Mouse (Mus musculus) embryonic facial prominence, embryonic 15.5 days (tissue): Measurements from ENCODE around the gene Adarb1. TPM values are rescaled to one million over a fixed set of nuclear protein-coding genes. Genes with fewer than 3 reads are reported as not detected.

ENCODE experiments used
- ATAC-seq: fragments of 200-750 bp; cut with Nextera tagmentation; 2 replicates; pipeline ENCODE4 v1.8.0; 2017; ENCODE audit warnings: low read depth, moderate TSS enrichment; ENCODE audit not compliant: insufficient number of reproducible peaks, low FRiP score, low TSS enrichment
- H3K27ac ChIP-seq: fragments of 300-500 bp; sonication (generic); replicated peaks from 2 replicates; pipeline ENCODE4 v1.5.1; 2015; ENCODE audit warnings: mild to moderate bottlenecking, inconsistent platforms
- H3K27me3 ChIP-seq: fragments of 300-500 bp; sonication (generic); 2 replicates; pipeline ENCODE4 v1.6.1; 2015; ENCODE audit warnings: inconsistent platforms
- H3K36me3 ChIP-seq: fragments of 300-500 bp; sonication (generic); 2 replicates; pipeline ENCODE4 v1.6.1; 2015; ENCODE audit warnings: mild to moderate bottlenecking, inconsistent platforms
- H3K4me1 ChIP-seq: fragments of 300-500 bp; sonication (generic); 2 replicates; pipeline ENCODE4 v1.6.1; 2015; ENCODE audit warnings: inconsistent platforms
- H3K4me2 ChIP-seq: fragments of 300-500 bp; sonication (generic); replicated peaks from 2 replicates; pipeline ENCODE4 v1.6.1; 2015; ENCODE audit warnings: mild to moderate bottlenecking, inconsistent platforms
- H3K4me3 ChIP-seq: fragments of 300-500 bp; sonication (generic); replicated peaks from 2 replicates; pipeline ENCODE4 v1.5.1; 2015; ENCODE audit warnings: mild to moderate bottlenecking, inconsistent platforms
- H3K9ac ChIP-seq: fragments of 300-500 bp; sonication (generic); 2 replicates; pipeline ENCODE4 v1.6.1; 2015; ENCODE audit warnings: inconsistent platforms
- H3K9me3 ChIP-seq: fragments of 300-500 bp; sonication (generic); replicated peaks from 2 replicates; pipeline ENCODE4 v1.6.1; 2016; ENCODE audit warnings: inconsistent platforms
- WGBS: fragments of 180-500 bp; shearing (Covaris S2); methylation state at CpG from one replicate; pipeline ENCODE4 v1.1.7; 2015; 5-methylcytosine and 5-hydroxymethylcytosine counted together
- polyA plus RNA-seq: library from polyadenylated mRNA; unstranded; fragments of >200 nt; fragmentation: Nextera tagmentation; extraction: Ambion mirVana; gene quantifications from 2 replicates; pipeline ENCODE4 v1.2.1, GENCODE M21; 2015

Adarb1 gene
- polyA plus RNA-seq, 1 experiment from 2014 or later: 5.2 TPM

- no peaks in the 10 kb centered on the region for H3K27me3 ChIP-seq
- H3K4me3 ChIP-seq: no peak overlapping the region
- H3K4me2 ChIP-seq: no peak overlapping the region
- no peak overlapping the region for H3K9ac ChIP-seq
- 81% methylated on average over 9 of the region's 9 CpGs for WGBS
- H3K9me3 ChIP-seq: no peaks in the 10 kb centered on the region
- ATAC-seq: no peak
- no peaks in the 10 kb centered on the region for H3K36me3 ChIP-seq
- no peaks in the 10 kb centered on the region for H3K4me1 ChIP-seq
- H3K27ac ChIP-seq: no peak overlapping the region
These were observed 9.8 kb downstream of the Adarb1 start for GRCm38 (mm10) chr10:77408241-77408640.

- Histone ChIP-seq H3K4me1 (no peaks in the 10 kb centered on the region), H3K4me2 (no peak overlapping the region), H3K9me3 (no peaks in the 10 kb centered on the region), H3K4me3 (no peak overlapping the region), H3K36me3 (no peaks in the 10 kb centered on the region), H3K9ac (no peak overlapping the region), H3K27me3 (no peaks in the 10 kb centered on the region), H3K27ac (no peak overlapping the region)
- WGBS: 69% methylated on average over 6 of the region's 6 CpGs
- ATAC-seq: no peak
These were observed 11.6 kb downstream of the Adarb1 start for GRCm38 (mm10) chr10:77406486-77406885.

DNA sequence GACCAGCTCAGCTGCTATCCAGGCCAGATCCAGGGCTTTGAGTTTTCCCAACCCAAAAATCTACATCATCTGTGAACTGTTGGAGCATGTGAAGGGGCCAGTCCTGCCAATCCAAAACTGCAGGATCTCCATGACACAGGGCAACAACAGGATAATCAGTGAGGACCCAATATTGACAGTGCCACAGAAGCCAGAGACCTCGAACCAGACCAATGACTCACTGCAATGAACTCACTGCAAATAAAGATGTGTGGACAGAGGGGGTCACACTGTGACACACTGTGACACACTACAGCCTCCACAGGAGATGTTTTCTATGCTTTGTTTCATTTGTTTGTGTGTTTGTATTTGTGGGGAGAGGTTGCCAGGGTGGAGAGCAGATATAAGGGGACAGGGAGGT, 15.6 kb downstream of the Adarb1 start:
- WGBS: 83% methylated on average over 1 of the region's 1 CpGs
- Histone ChIP-seq H3K36me3 (no peaks in the 10 kb centered on the region), H3K4me2 (no peak overlapping the region), H3K27ac (no peak overlapping the region), H3K4me3 (no peak overlapping the region), H3K9ac (no peak overlapping the region), H3K27me3 (no peaks in the 10 kb centered on the region), H3K4me1 (no peaks in the 10 kb centered on the region), H3K9me3 (no peaks in the 10 kb centered on the region)
- no peak for ATAC-seq

GRCm38 (mm10) chr10:77401039-77401438, 17.0 kb downstream of the Adarb1 start:
- no peak for ATAC-seq
- no peak overlapping the region for H3K9ac ChIP-seq
- WGBS: 92% methylated on average over 6 of the region's 6 CpGs
- H3K27ac ChIP-seq: no peak overlapping the region
- no peaks in the 10 kb centered on the region for H3K36me3 ChIP-seq
- no peaks in the 10 kb centered on the region for H3K9me3 ChIP-seq
- H3K27me3 ChIP-seq: no peaks in the 10 kb centered on the region
- no peak overlapping the region for H3K4me3 ChIP-seq
- no peak overlapping the region for H3K4me2 ChIP-seq
- H3K4me1 ChIP-seq: no peaks in the 10 kb centered on the region

DNA sequence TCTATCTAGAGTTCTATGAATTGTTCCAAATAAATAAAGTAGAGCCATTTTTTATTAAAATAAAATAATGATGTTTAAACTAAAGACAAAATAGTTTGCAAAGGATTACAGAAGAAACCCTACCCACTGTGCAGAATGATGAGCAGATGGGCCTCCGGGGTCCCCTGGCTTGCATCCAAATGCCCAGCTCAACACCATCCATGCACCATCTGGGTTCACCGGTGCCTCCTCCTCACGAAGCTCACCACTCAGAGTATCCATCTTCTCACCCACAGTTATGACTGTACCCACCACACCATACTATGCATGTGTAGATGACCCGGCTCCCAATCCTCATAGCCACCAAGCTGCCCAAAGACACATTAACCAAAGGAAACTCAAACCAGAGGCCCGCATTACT, 18.1 kb downstream of the Adarb1 start:
- Histone ChIP-seq H3K4me3 (no peak overlapping the region), H3K27me3 (no peaks in the 10 kb centered on the region), H3K9ac (no peak overlapping the region), H3K27ac (no peak overlapping the region), H3K4me1 (no peaks in the 10 kb centered on the region), H3K36me3 (no peaks in the 10 kb centered on the region), H3K4me2 (no peak overlapping the region), H3K9me3 (no peaks in the 10 kb centered on the region)
- ATAC-seq: no peak
- WGBS: 72% methylated on average over 5 of the region's 5 CpGs

DNA sequence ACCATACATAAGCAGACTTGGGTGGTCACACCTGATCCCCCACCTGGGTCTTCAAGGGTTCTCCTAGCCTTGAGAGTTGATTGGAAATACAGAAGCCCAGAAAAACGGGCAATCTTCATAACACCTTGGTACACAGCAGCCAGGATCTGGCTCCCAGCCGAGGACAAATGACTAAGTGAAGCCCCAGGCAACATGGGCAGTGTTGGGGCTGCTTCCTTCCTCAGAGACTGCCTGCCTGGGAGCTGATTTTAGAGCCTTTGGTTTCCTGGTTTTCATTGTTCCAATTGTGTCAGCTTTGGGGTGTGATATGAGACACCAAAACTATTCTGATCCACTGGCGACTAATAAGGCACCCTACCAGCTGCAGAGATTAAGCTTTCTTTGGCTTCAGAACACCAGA, 20.0 kb downstream of the Adarb1 start:
- no peak for ATAC-seq
- no peaks in the 10 kb centered on the region for H3K27me3 ChIP-seq
- H3K4me2 ChIP-seq: no peak overlapping the region
- no peaks in the 10 kb centered on the region for H3K9me3 ChIP-seq
- no peaks in the 10 kb centered on the region for H3K36me3 ChIP-seq
- no peaks in the 10 kb centered on the region for H3K4me1 ChIP-seq
- H3K9ac ChIP-seq: no peak overlapping the region
- no peak overlapping the region for H3K27ac ChIP-seq
- no peak overlapping the region for H3K4me3 ChIP-seq
- WGBS: 41% methylated on average over 3 of the region's 3 CpGs

- WGBS: 91% methylated on average over 6 of the region's 6 CpGs
- no peak for ATAC-seq
- Histone ChIP-seq H3K4me3 (no peak overlapping the region), H3K9me3 (no peaks in the 10 kb centered on the region), H3K4me2 (no peak overlapping the region), H3K36me3 (no peaks in the 10 kb centered on the region), H3K4me1 (no peaks in the 10 kb centered on the region), H3K9ac (no peak overlapping the region), H3K27ac (no peak overlapping the region), H3K27me3 (no peaks in the 10 kb centered on the region)
These were observed 20.9 kb downstream of the Adarb1 start for GRCm38 (mm10) chr10:77397056-77397642.

GRCm38 (mm10) chr10:77396015-77396414, 22.1 kb downstream of the Adarb1 start:
- H3K9me3 ChIP-seq: no peaks in the 10 kb centered on the region
- H3K4me2 ChIP-seq: no peak overlapping the region
- no peak overlapping the region for H3K4me3 ChIP-seq
- H3K4me1 ChIP-seq: no peaks in the 10 kb centered on the region
- no peaks in the 10 kb centered on the region for H3K27me3 ChIP-seq
- H3K9ac ChIP-seq: no peak overlapping the region
- 95% methylated on average over 1 of the region's 1 CpGs for WGBS
- no peak for ATAC-seq
- H3K36me3 ChIP-seq: no peaks in the 10 kb centered on the region
- H3K27ac ChIP-seq: no peak overlapping the region

GRCm38 (mm10) chr10:77391072-77391471, 27.0 kb downstream of the Adarb1 start:
- ATAC-seq: no peak
- no peak overlapping the region for H3K4me2 ChIP-seq
- WGBS: 86% methylated on average over 6 of the region's 6 CpGs

DNA sequence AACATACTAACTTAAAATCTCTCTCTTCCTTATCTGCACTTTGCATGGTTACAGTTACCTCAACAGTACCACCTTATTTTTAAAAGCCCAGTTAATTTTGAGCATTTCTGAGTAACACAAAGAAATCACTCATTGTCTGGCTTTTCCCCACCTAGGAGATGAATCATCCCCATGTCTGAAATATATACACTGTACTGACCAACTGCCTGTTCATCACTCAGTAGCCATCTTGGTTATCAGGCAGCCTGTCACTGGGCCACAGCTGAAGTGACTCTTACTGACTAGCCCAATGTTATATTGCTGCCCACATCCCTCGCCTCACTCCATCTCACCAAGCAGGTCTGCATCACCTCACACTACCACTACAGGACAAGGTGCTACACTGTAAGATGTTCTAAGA, 30.5 kb downstream of the Adarb1 start:
- Histone ChIP-seq H3K9me3 (no peaks in the 10 kb centered on the region), H3K36me3 (no peaks in the 10 kb centered on the region), H3K4me1 (no peaks in the 10 kb centered on the region), H3K4me3 (no peak overlapping the region), H3K27ac (no peak overlapping the region), H3K4me2 (no peak overlapping the region), H3K9ac (no peak overlapping the region), H3K27me3 (no peaks in the 10 kb centered on the region)
- 88% methylated on average over 1 of the region's 1 CpGs for WGBS
- ATAC-seq: no peak

More at GRCm38 (mm10) chr10:77391072-77391471, 27.0 kb downstream of the Adarb1 start:
- no peaks in the 10 kb centered on the region for H3K9me3 ChIP-seq
- no peak overlapping the region for H3K9ac ChIP-seq
- H3K4me1 ChIP-seq: no peaks in the 10 kb centered on the region
- no peaks in the 10 kb centered on the region for H3K36me3 ChIP-seq
- H3K27me3 ChIP-seq: no peaks in the 10 kb centered on the region
- no peak overlapping the region for H3K4me3 ChIP-seq
- H3K27ac ChIP-seq: no peak overlapping the region

DNA sequence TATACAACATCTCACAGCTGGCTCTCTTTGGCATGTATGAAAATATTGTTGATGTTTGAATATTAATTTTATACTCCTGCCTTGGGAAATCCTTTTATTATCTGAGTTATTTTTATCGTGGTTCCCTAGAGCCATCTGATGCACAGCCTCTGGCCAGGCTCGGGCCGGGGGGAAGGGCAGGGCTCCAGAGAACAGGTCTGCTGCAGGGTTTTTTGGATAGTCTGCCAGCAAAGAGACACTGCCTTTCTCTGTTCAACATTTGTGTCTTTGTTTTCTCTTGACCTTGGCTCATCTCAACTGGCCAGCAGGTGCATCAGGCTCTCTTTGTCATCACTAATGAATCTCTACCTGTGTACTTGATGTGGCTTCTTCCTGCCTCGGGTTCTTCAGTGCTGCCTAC, 32.3 kb downstream of the Adarb1 start:
- Histone ChIP-seq H3K9ac (no peak overlapping the region), H3K36me3 (no peaks in the 10 kb centered on the region), H3K4me1 (peaks cover 8% of the 10 kb centered on the region), H3K4me3 (no peak overlapping the region), H3K9me3 (no peaks in the 10 kb centered on the region), H3K27me3 (no peaks in the 10 kb centered on the region), H3K4me2 (no peak overlapping the region), H3K27ac (no peak overlapping the region)
- ATAC-seq: no peak
- WGBS: 74% methylated on average over 4 of the region's 4 CpGs

DNA sequence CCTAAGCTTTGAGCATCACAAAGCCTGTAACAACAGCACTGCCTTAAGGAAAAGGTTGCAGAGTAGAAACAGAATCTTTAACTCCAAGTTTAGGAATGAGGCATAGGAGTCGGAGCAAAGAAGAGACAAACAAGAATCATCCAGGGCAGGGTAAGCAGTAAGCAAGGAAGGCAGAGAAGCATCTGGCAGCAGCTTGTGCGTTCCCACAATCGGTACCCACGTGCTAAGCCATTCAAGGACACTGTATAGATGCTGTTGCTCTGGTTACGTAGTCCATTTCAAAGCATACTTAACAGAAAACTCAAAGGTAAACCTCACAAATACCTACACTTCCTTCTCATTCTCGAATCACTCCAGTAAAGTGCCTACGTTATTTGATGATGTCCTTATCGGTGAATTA, 35.0 kb downstream of the Adarb1 start:
- H3K9me3 ChIP-seq: no peaks in the 10 kb centered on the region
- H3K27me3 ChIP-seq: no peaks in the 10 kb centered on the region
- peaks cover 11% of the 10 kb centered on the region for H3K4me1 ChIP-seq
- 78% methylated on average over 8 of the region's 8 CpGs for WGBS
- no peak overlapping the region for H3K27ac ChIP-seq
- no peaks in the 10 kb centered on the region for H3K36me3 ChIP-seq
- no peak for ATAC-seq
- H3K4me2 ChIP-seq: no peak overlapping the region
- H3K4me3 ChIP-seq: no peak overlapping the region
- no peak overlapping the region for H3K9ac ChIP-seq
